Mouse (Mus musculus) heart, embryonic 15.5 days (tissue): ENCODE measurements around the gene Cd3eap. TPM values are rescaled to one million over a fixed set of nuclear protein-coding genes. Genes with fewer than 3 reads are reported as not detected.
A peak's percentile ranks its signal among the peaks of the same experiment; 100 is the strongest.

Experiments used
- ATAC-seq: fragments of 200-750 bp; cut with Nextera tagmentation; replicated peaks from 2 replicates; pipeline ENCODE4 v1.8.0; 2017; ENCODE audit warnings: low read depth, moderate TSS enrichment; ENCODE audit not compliant: insufficient number of reproducible peaks, insufficient read depth, low FRiP score
- H3K27ac ChIP-seq: fragments of 300-500 bp; sonication (generic); 2 replicates; pipeline ENCODE4 v1.5.1; 2015; ENCODE audit warnings: mild to moderate bottlenecking, inconsistent platforms
- H3K27me3 ChIP-seq: fragments of 300-500 bp; sonication (generic); 2 replicates; pipeline ENCODE4 v1.6.1; 2015; ENCODE audit warnings: inconsistent platforms
- H3K36me3 ChIP-seq: fragments of 300-500 bp; sonication (generic); 2 replicates; pipeline ENCODE4 v1.6.1; 2015; ENCODE audit warnings: mild to moderate bottlenecking, inconsistent platforms
- H3K4me1 ChIP-seq: fragments of 300-500 bp; sonication (generic); replicated peaks from 2 replicates; pipeline ENCODE4 v1.6.1; 2015; ENCODE audit warnings: inconsistent platforms
- H3K4me2 ChIP-seq: fragments of 300-500 bp; sonication (generic); 2 replicates; pipeline ENCODE4 v1.6.1; 2015; ENCODE audit warnings: inconsistent platforms, mild to moderate bottlenecking, moderate library complexity
- H3K4me3 ChIP-seq: fragments of 300-500 bp; sonication (generic); 2 replicates; pipeline ENCODE4 v1.5.1; 2015; ENCODE audit warnings: mild to moderate bottlenecking, inconsistent platforms
- H3K9ac ChIP-seq: fragments of 300-500 bp; sonication (generic); 2 replicates; pipeline ENCODE4 v1.6.1; 2015; ENCODE audit warnings: mild to moderate bottlenecking, inconsistent platforms
- H3K9me3 ChIP-seq: fragments of 300-500 bp; sonication (generic); replicated peaks from 2 replicates; pipeline ENCODE4 v1.6.1; 2016; ENCODE audit warnings: inconsistent platforms
- WGBS: fragments of 180-500 bp; shearing (Covaris S2); methylation state at CpG from one replicate; pipeline ENCODE4 v1.1.7; 2015; ENCODE audit warnings: mixed read lengths; 5-methylcytosine and 5-hydroxymethylcytosine counted together
- polyA plus RNA-seq: library from polyadenylated mRNA; unstranded; fragments of >200 nt; fragmentation: Nextera tagmentation; extraction: Ambion mirVana; gene quantifications from 2 replicates; pipeline ENCODE4 v1.2.1, GENCODE M21; 2015

Cd3eap gene
- polyA plus RNA-seq, 1 experiment from 2014 or later, result 13.6 TPM

- Histone ChIP-seq H3K4me1 (peaks cover 49% of the 10 kb centered on the region), H3K9ac (peak overlapping the region; percentile 81), H3K9me3 (no peaks in the 10 kb centered on the region), H3K4me3 (peak overlapping the region; percentile 86), H3K27ac (peak overlapping the region; percentile 96), H3K4me2 (peak overlapping the region; percentile 99), H3K27me3 (no peaks in the 10 kb centered on the region), H3K36me3 (peaks cover 9% of the 10 kb centered on the region; the same call in 1 of the 2 replicates)
- peak; percentile 4; the same call in 1 of the 2 replicates for ATAC-seq
- 5% methylated on average over 16 of the region's 16 CpGs for WGBS
These were observed 2.4 kb upstream of the Cd3eap start for GRCm38 (mm10) chr7:19361720-19362119.

GRCm38 (mm10) chr7:19360944-19361343, 1.7 kb upstream of the Cd3eap start:
- WGBS, result under 1% methylated on average over 27 of the region's 27 CpGs
- ATAC-seq, result peak; percentile 76
- Histone ChIP-seq H3K9me3 (no peaks in the 10 kb centered on the region), H3K4me3 (peak overlapping the region; percentile 86), H3K36me3 (peaks cover 9% of the 10 kb centered on the region; the same call in 1 of the 2 replicates), H3K4me1 (peaks cover 49% of the 10 kb centered on the region), H3K4me2 (peak overlapping the region; percentile 99), H3K27me3 (no peaks in the 10 kb centered on the region), H3K9ac (peak overlapping the region; percentile 81), H3K27ac (peak overlapping the region; percentile 96)

- peak overlapping the region; percentile 96 for H3K27ac ChIP-seq
- peaks cover 46% of the 10 kb centered on the region for H3K4me1 ChIP-seq
- peak; percentile 53 for ATAC-seq
- peak overlapping the region; percentile 99 for H3K4me2 ChIP-seq
- no peaks in the 10 kb centered on the region for H3K27me3 ChIP-seq
- H3K36me3 ChIP-seq, result peaks cover 13% of the 10 kb centered on the region
- peak overlapping the region; percentile 63 for H3K9ac ChIP-seq
- WGBS, result under 1% methylated on average over 45 of the region's 45 CpGs
- no peaks in the 10 kb centered on the region for H3K9me3 ChIP-seq
- peak overlapping the region; percentile 86 for H3K4me3 ChIP-seq
These were observed 784 bp upstream of the Cd3eap start for GRCm38 (mm10) chr7:19359892-19360641.

- H3K9ac ChIP-seq, result peak overlapping the region; percentile 63
- H3K9me3 ChIP-seq, result no peaks in the 10 kb centered on the region
- peak overlapping the region; percentile 99 for H3K4me2 ChIP-seq
- H3K36me3 ChIP-seq, result peaks cover 22% of the 10 kb centered on the region
- H3K4me1 ChIP-seq, result peaks cover 39% of the 10 kb centered on the region
- no peak for ATAC-seq
- no peak overlapping the region for H3K27ac ChIP-seq
- 14% methylated on average over 13 of the region's 13 CpGs for WGBS
- H3K4me3 ChIP-seq, result peak overlapping the region; percentile 86
- no peaks in the 10 kb centered on the region for H3K27me3 ChIP-seq
These were observed 649 bp downstream of the Cd3eap start for GRCm38 (mm10) chr7:19358634-19359033.

GRCm38 (mm10) chr7:19357381-19358375, 1.6 kb downstream of the Cd3eap start:
- Histone ChIP-seq H3K9ac (peak overlapping the region; percentile 63; the same call in 1 of the 2 replicates), H3K4me3 (peak overlapping the region; percentile 86), H3K9me3 (no peaks in the 10 kb centered on the region), H3K27me3 (no peaks in the 10 kb centered on the region), H3K4me1 (peaks cover 30% of the 10 kb centered on the region), H3K27ac (no peak overlapping the region), H3K4me2 (peak overlapping the region; percentile 99; the same call in 1 of the 2 replicates), H3K36me3 (peaks cover 31% of the 10 kb centered on the region)
- 91% methylated on average over 25 of the region's 25 CpGs for WGBS
- no peak for ATAC-seq

- Histone ChIP-seq H3K9ac (no peak overlapping the region), H3K4me1 (peaks cover 16% of the 10 kb centered on the region), H3K4me3 (no peak overlapping the region), H3K27ac (no peak overlapping the region), H3K4me2 (no peak overlapping the region), H3K9me3 (no peaks in the 10 kb centered on the region), H3K36me3 (peaks cover 43% of the 10 kb centered on the region), H3K27me3 (no peaks in the 10 kb centered on the region)
- ATAC-seq, result no peak
- WGBS, result 72% methylated on average over 10 of the region's 10 CpGs
These were observed 3.0 kb downstream of the Cd3eap start for GRCm38 (mm10) chr7:19356311-19356710.

GRCm38 (mm10) chr7:19354991-19355390, 4.3 kb downstream of the Cd3eap start:
- peaks cover 8% of the 10 kb centered on the region for H3K4me1 ChIP-seq
- no peak overlapping the region for H3K4me3 ChIP-seq
- 0 out of 2 replicates have a peak overlapping the region, but pooled peaks have one; percentile 13 for H3K9ac ChIP-seq
- peaks cover 51% of the 10 kb centered on the region for H3K36me3 ChIP-seq
- no peaks in the 10 kb centered on the region for H3K9me3 ChIP-seq
- no peak for ATAC-seq
- 83% methylated on average over 5 of the region's 5 CpGs for WGBS
- H3K4me2 ChIP-seq, result no peak overlapping the region
- H3K27ac ChIP-seq, result no peak overlapping the region
- H3K27me3 ChIP-seq, result no peaks in the 10 kb centered on the region

GRCm38 (mm10) chr7:19350221-19350620, 9.1 kb downstream of the Cd3eap start:
- Histone ChIP-seq H3K4me3 (no peak overlapping the region), H3K27me3 (no peaks in the 10 kb centered on the region), H3K36me3 (peaks cover 54% of the 10 kb centered on the region), H3K9ac (no peak overlapping the region), H3K4me2 (no peak overlapping the region), H3K27ac (no peak overlapping the region), H3K9me3 (no peaks in the 10 kb centered on the region), H3K4me1 (peaks cover 9% of the 10 kb centered on the region)
- no peak for ATAC-seq
- WGBS, result 89% methylated on average over 8 of the region's 8 CpGs

GRCm38 (mm10) chr7:19349188-19349915, 9.9 kb downstream of the Cd3eap start:
- Histone ChIP-seq H3K4me2 (no peak overlapping the region), H3K9me3 (no peaks in the 10 kb centered on the region), H3K27me3 (no peaks in the 10 kb centered on the region), H3K4me3 (no peak overlapping the region), H3K9ac (no peak overlapping the region), H3K27ac (no peak overlapping the region), H3K36me3 (peaks cover 47% of the 10 kb centered on the region), H3K4me1 (peaks cover 13% of the 10 kb centered on the region)
- WGBS, result 73% methylated on average over 13 of the region's 13 CpGs
- ATAC-seq, result no peak

GRCm38 (mm10) chr7:19344938-19345471, 14.3 kb downstream of the Cd3eap start:
- ATAC-seq, result peak; percentile 85
- Histone ChIP-seq H3K4me1 (peaks cover 47% of the 10 kb centered on the region), H3K27me3 (0 out of 2 replicates have a peak, but pooled peaks cover 2% of the 10 kb centered on the region), H3K9me3 (no peaks in the 10 kb centered on the region), H3K4me3 (peak overlapping the region; percentile 83), H3K4me2 (peak overlapping the region; percentile 73), H3K27ac (peak overlapping the region; percentile 86), H3K9ac (peak overlapping the region; percentile 60), H3K36me3 (peaks cover 15% of the 10 kb centered on the region)
- WGBS, result under 1% methylated on average over 31 of the region's 31 CpGs
